Mouse (Mus musculus) cortical plate, adult 2 months (tissue): ENCODE results near the gene G430095P16Rik. TPM values are rescaled to one million over a fixed set of nuclear protein-coding genes. Genes with fewer than 3 reads are reported as not detected.
A peak's percentile ranks its signal among the peaks of the same experiment; 100 is the strongest.

Experiments used
- H3K27ac ChIP-seq: fragments of 200-500 bp; 2 replicates; pipeline ENCODE4 v1.5.1; 2012; ENCODE audit warnings: low read length, control low read depth, inconsistent platforms; ENCODE audit not compliant: insufficient read depth
- H3K4me1 ChIP-seq: fragments of 200-500 bp; 2 replicates; pipeline ENCODE4 v1.6.1; 2011; ENCODE audit warnings: low read length; ENCODE audit not compliant: control insufficient read depth, insufficient read depth
- H3K4me3 ChIP-seq: fragments of 200-500 bp; 2 replicates; pipeline ENCODE4 v1.5.1; 2011; ENCODE audit warnings: mild to moderate bottlenecking, low read length, control low read depth; ENCODE audit not compliant: insufficient read depth
- CTCF ChIP-seq: fragments of 200-500 bp; IDR thresholded peaks from 2 replicates; pipeline ENCODE4 v1.5.1; 2011; ENCODE audit warnings: mild to moderate bottlenecking, control low read depth, low read length; ENCODE audit not compliant: insufficient read depth; ENCODE audit errors: extremely low read depth
- POLR2A ChIP-seq: fragments of 200-500 bp; IDR thresholded peaks from 2 replicates; pipeline ENCODE4 v1.6.1; 2011; ENCODE audit warnings: mild to moderate bottlenecking, low read length, control low read depth; ENCODE audit not compliant: insufficient read depth; ENCODE audit errors: extremely low read depth
- polyA plus RNA-seq: library from polyadenylated mRNA; depleted of rRNA; stranded (reverse); fragments of >200 nt; gene quantifications from 2 replicates; pipeline ENCODE4 v1.2.3, GENCODE M21; 2012; rRNA removed

Gene G430095P16Rik
- polyA plus RNA-seq, 1 experiment = 0.42 TPM

DNA sequence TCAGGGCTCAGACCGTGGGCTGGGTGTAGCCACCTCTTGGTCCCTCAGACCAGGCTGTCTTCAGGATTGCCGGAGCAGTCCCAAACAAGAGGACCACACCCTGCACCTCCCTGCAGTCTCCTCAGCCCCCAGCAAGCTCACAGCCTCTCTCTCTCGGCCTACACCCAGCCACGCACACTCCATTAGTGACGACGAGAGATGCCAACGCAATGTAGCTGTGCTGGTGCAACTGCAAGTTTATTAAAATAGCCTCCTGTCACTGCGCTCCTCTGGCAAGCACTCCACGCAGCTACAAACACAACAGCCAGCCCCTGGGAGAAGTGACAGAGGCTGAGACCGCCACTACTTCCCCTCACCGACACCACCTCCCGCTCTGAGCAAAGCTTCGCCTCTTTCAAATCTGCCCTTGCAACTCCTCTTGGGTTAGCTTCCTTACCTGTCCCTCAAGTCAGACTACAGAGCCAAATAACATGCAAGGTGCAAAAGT, 52.3 kb downstream of the G430095P16Rik start:
- Histone ChIP-seq H3K4me1 (peaks cover 9% of the 10 kb centered on the region), H3K4me3 (no peak overlapping the region; the same call in 1 of the 2 replicates), H3K27ac (peak overlapping the region; percentile 95)
- no peak for TF ChIP-seq CTCF
- TF ChIP-seq POLR2A = peak; percentile 33; the same call in 1 of the 2 replicates

DNA sequence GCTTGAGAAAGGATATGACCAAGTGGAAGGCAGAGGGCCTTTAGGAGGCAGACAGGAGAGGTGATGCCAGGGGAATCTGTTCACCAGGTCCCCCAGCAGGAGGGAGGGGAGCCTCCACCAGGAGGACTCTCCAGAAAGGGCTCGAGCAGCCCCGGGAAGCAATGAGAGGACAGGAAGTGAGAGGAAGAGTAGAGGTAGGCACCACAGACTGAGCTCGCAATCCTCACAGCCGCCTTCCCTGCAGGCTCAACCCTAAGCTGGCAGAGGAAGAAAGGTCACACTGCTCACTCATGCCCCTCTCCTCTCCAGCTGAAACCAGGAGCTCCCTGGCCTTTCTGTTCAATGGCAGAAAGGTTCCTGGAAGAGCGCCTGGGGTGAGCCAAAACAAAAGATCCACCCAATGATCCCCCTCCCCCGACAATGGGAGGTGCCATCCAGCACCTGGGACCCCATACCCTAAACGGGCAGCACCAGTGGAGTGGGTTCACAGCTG, 52.9 kb downstream of the G430095P16Rik start:
- Histone ChIP-seq H3K27ac (peak overlapping the region; percentile 95), H3K4me3 (no peak overlapping the region), H3K4me1 (peaks cover 10% of the 10 kb centered on the region)
- TF ChIP-seq CTCF (no peak), POLR2A (no peak)

Other genes with a start within 250 kb of the G430095P16Rik start
- 9.6 and 13.4 TPM in 2 replicates for gene Ier2, start 60.2 kb upstream of the G430095P16Rik start, polyA plus RNA-seq
- gene Trmt1, start 36.7 kb upstream of the G430095P16Rik start, polyA plus RNA-seq = 145 and 185 TPM in 2 replicates
- 86.5 and 86.7 TPM in 2 replicates for gene Nacc1, start 35.1 kb upstream of the G430095P16Rik start, polyA plus RNA-seq
- 3.3 and 3.4 TPM in 2 replicates for gene Lyl1, start 21.6 kb upstream of the G430095P16Rik start, polyA plus RNA-seq
- 82.8 and 89.1 TPM in 2 replicates for gene Nfix, start 77.3 kb downstream of the G430095P16Rik start, polyA plus RNA-seq
- 14.9 and 16.0 TPM in 2 replicates for gene Dand5, start 99.8 kb downstream of the G430095P16Rik start, polyA plus RNA-seq
- gene Gadd45gip1, start 108.5 kb downstream of the G430095P16Rik start, polyA plus RNA-seq = 26.0 and 31.2 TPM in 2 replicates
- 84.7 and 85.9 TPM in 2 replicates for gene Rad23a, start 117.7 kb downstream of the G430095P16Rik start, polyA plus RNA-seq
- 437 and 467 TPM in 2 replicates for gene Calr, start 123.9 kb downstream of the G430095P16Rik start, polyA plus RNA-seq
- 58.7 and 60.4 TPM in 2 replicates for gene Farsa, start 134.0 kb downstream of the G430095P16Rik start, polyA plus RNA-seq
- gene Syce2, start 149.1 kb downstream of the G430095P16Rik start, polyA plus RNA-seq = 3.7 and 4.2 TPM in 2 replicates
- 81.5 and 91.9 TPM in 2 replicates for gene Gcdh, start 170.9 kb downstream of the G430095P16Rik start, polyA plus RNA-seq
- gene Klf1, start 178.9 kb downstream of the G430095P16Rik start, polyA plus RNA-seq = 0.23 and 0.35 TPM in 2 replicates
- gene Dnase2a, start 185.6 kb downstream of the G430095P16Rik start, polyA plus RNA-seq = 6.1 and 6.7 TPM in 2 replicates
- gene Mast1, start 214.4 kb downstream of the G430095P16Rik start, polyA plus RNA-seq = 76.0 and 79.7 TPM in 2 replicates
- 6.0 and 6.1 TPM in 2 replicates for gene Rtbdn, start 224.0 kb downstream of the G430095P16Rik start, polyA plus RNA-seq
- gene Gm49661, start 246.4 kb downstream of the G430095P16Rik start, polyA plus RNA-seq = not detected in 2 replicates
- 287 TPM in 2 replicates for gene Prdx2, start 246.6 kb downstream of the G430095P16Rik start, polyA plus RNA-seq
- 37.3 and 37.7 TPM in 2 replicates for gene Rnaseh2a, start 246.8 kb downstream of the G430095P16Rik start, polyA plus RNA-seq